Mouse (Mus musculus) MN1 (cell line): Measurements from ENCODE around the gene Ercc2.

Source experiments
- DNase-seq: peaks from one replicate; pipeline ENCODE4 v3.0.0-alpha.2; 2016; ENCODE audit warnings: low spot score

Ercc2 gene

GRCm38 (mm10) chr7:19409753-19410152 is 27.9 kb downstream of the Ercc2 start:
- DNase-seq: no peak

- no peak for DNase-seq
Measured at GRCm38 (mm10) chr7:19410766-19411344, 29.0 kb downstream of the Ercc2 start.

GRCm38 (mm10) chr7:19411783-19412182 is 30.0 kb downstream of the Ercc2 start:
- DNase-seq: no peak

- no peak for DNase-seq
Measured at GRCm38 (mm10) chr7:19413525-19413924, 31.7 kb downstream of the Ercc2 start.

GRCm38 (mm10) chr7:19416590-19416989 is 34.8 kb downstream of the Ercc2 start:
- DNase-seq: no peak

- DNase-seq: no peak
Measured at GRCm38 (mm10) chr7:19420121-19420520, 38.3 kb downstream of the Ercc2 start.

GRCm38 (mm10) chr7:19420821-19421636 is 39.2 kb downstream of the Ercc2 start:
- no peak for DNase-seq

- no peak for DNase-seq
Measured at GRCm38 (mm10) chr7:19423083-19423482, 41.3 kb downstream of the Ercc2 start.

- no peak for DNase-seq
Measured at GRCm38 (mm10) chr7:19424051-19424450, 42.2 kb downstream of the Ercc2 start.

GRCm38 (mm10) chr7:19426349-19426748 is 44.5 kb downstream of the Ercc2 start:
- no peak for DNase-seq

- no peak for DNase-seq
Measured at GRCm38 (mm10) chr7:19426888-19427287, 45.1 kb downstream of the Ercc2 start.

GRCm38 (mm10) chr7:19427999-19428650 is 46.3 kb downstream of the Ercc2 start:
- DNase-seq: no peak

GRCm38 (mm10) chr7:19429726-19430125 is 47.9 kb downstream of the Ercc2 start:
- DNase-seq: no peak

GRCm38 (mm10) chr7:19430402-19430801 is 48.6 kb downstream of the Ercc2 start:
- no peak for DNase-seq

GRCm38 (mm10) chr7:19432475-19432874 is 50.7 kb downstream of the Ercc2 start:
- DNase-seq: no peak

- no peak for DNase-seq
Measured at GRCm38 (mm10) chr7:19436276-19436675, 54.5 kb downstream of the Ercc2 start.

- DNase-seq: no peak
Measured at GRCm38 (mm10) chr7:19437048-19437447, 55.2 kb downstream of the Ercc2 start.

- no peak for DNase-seq
Measured at GRCm38 (mm10) chr7:19441448-19442091, 59.8 kb downstream of the Ercc2 start.

- DNase-seq: no peak
Measured at GRCm38 (mm10) chr7:19443344-19443743, 61.5 kb downstream of the Ercc2 start.

- DNase-seq: no peak
Measured at GRCm38 (mm10) chr7:19444801-19445200, 63.0 kb downstream of the Ercc2 start.
